Mouse (Mus musculus) bone marrow macrophage, adult 2 months (primary cell): ENCODE data around the gene Banf2.

Source experiments
- CTCF ChIP-seq: IDR thresholded peaks from 2 replicates; pipeline ENCODE4 v1.5.1; 2012; ENCODE audit warnings: low read depth, mild to moderate bottlenecking, low read length, moderate library complexity
- POLR2A ChIP-seq: IDR thresholded peaks from 2 replicates; pipeline ENCODE4 v1.6.1; 2012; ENCODE audit warnings: mild to moderate bottlenecking, low read depth, low read length, borderline replicate concordance

- TF ChIP-seq POLR2A, result no peak
- no peak for TF ChIP-seq CTCF
Observed at GRCm38 (mm10) chr2:144014481-144014880, 18.4 kb upstream of the Banf2 start.
